Mouse (Mus musculus) liver, adult 2 months (tissue): ENCODE measurements at regions not wholly inside any gene's neighbourhood (a gene's known extent, or its start where the extent isn't known, plus 50 kb on each side); places are given as distances from the start of the nearest gene placed in this dataset.
"Not testable (repeated sequence)": the region's sequence is repeated elsewhere in the genome, so short reads cannot be mapped to it uniquely, and the experiment has no call there.

Experiments used
- DNase-seq: peaks from one replicate; pipeline ENCODE4 v3.0.0-alpha.2; 2011; ENCODE audit warnings: low read depth, low spot score; ENCODE audit errors: extremely low read depth
- H3K27ac ChIP-seq: fragments of 200-500 bp; replicated peaks from 2 replicates; pipeline ENCODE4 v1.5.1; 2012; ENCODE audit warnings: low read depth, mild to moderate bottlenecking, control low read depth, inconsistent platforms, low read length; ENCODE audit not compliant: insufficient read depth
- H3K27me3 ChIP-seq: fragments of 200-500 bp; 2 replicates; pipeline ENCODE4 v1.6.1; 2012; ENCODE audit warnings: mild to moderate bottlenecking, moderate library complexity, low read length, inconsistent platforms; ENCODE audit not compliant: control insufficient read depth, insufficient read depth
- H3K36me3 ChIP-seq: fragments of 200-500 bp; 2 replicates; pipeline ENCODE4 v1.6.1; 2012; ENCODE audit warnings: low read length, inconsistent platforms; ENCODE audit not compliant: control insufficient read depth, insufficient read depth
- H3K4me1 ChIP-seq: fragments of 200-500 bp; 2 replicates; pipeline ENCODE4 v1.6.1; 2011; ENCODE audit warnings: low read length; ENCODE audit not compliant: control insufficient read depth, insufficient read depth
- H3K4me3 ChIP-seq: fragments of 200-500 bp; 2 replicates; pipeline ENCODE4 v1.5.1; 2011; ENCODE audit warnings: low read depth, mild to moderate bottlenecking, control low read depth, low read length, moderate library complexity; ENCODE audit not compliant: insufficient read depth
- H3K79me2 ChIP-seq: fragments of 200-500 bp; 2 replicates; pipeline ENCODE4 v1.6.1; 2012; ENCODE audit warnings: inconsistent platforms, mild to moderate bottlenecking, low read length, moderate library complexity; ENCODE audit not compliant: control insufficient read depth, insufficient read depth
- H3K9ac ChIP-seq: fragments of 200-500 bp; 2 replicates; pipeline ENCODE4 v1.6.1; 2012; ENCODE audit warnings: low read depth, mild to moderate bottlenecking, control low read depth, inconsistent platforms, low read length
- CTCF ChIP-seq: fragments of 200-500 bp; IDR thresholded peaks from 2 replicates; pipeline ENCODE4 v1.5.1; 2011; ENCODE audit warnings: low read depth, low read length, control low read depth
- POLR2A ChIP-seq: fragments of 200-500 bp; IDR thresholded peaks from 2 replicates; pipeline ENCODE4 v1.6.1; 2011; ENCODE audit warnings: low read length, control low read depth; ENCODE audit not compliant: insufficient read depth; ENCODE audit errors: extremely low read depth
- WGBS: fragments of 180-500 bp; shearing (Covaris S2); methylation state at CpG from one replicate; pipeline ENCODE4 v1.1.7; 2018; 5-methylcytosine and 5-hydroxymethylcytosine counted together

DNA sequence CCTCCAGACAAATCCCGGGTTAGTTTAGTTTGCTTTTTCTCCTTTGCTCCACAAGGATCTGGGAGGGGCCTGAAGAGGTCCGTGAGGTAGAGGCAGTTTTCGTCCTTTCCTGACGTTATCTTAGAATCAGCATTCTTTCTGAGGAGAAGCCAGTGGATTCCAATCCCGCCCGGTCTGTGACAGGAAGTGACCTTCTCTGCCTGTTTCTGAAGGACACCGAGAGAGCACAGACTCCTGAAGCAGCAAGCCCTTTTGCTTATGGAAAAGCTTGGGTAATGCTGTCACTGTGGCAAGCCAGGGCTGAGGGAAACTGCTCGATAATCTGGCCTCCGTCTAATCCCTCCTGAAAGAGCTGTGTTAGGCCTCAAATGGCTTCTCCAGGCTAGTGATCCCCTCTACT lies 67.7 kb downstream of the Vcpkmt start:
- Histone ChIP-seq H3K4me1 (peaks cover 15% of the 10 kb centered on the region), H3K9ac (no peak overlapping the region), H3K36me3 (no peaks in the 10 kb centered on the region), H3K27ac (peak overlapping the region; percentile 52; the same call in 1 of the 2 replicates), H3K4me3 (no peak overlapping the region), H3K79me2 (no peaks in the 10 kb centered on the region), H3K27me3 (no peaks in the 10 kb centered on the region)
- DNase-seq, result no peak
- 79% methylated on average over 9 of the region's 9 CpGs for WGBS
- TF ChIP-seq POLR2A, result no peak

DNA sequence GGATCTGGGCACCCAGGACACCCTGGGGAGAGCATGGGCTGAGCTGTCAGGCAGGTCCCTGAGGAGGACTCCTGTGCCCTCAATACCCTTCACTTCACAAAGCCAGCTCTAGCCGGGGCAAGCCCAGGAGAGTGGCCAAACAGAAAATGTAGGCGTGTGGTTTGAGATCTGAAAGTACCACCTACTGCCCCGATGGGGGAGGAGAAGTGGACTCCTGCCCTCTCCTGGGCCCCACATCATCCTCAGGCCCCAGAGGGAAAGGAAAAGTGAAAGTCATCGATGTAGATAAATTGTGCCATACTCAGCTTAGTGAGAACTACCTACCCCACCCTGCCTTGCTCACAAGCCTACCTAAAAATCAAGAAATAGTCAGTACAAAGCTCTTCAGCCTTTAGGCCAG lies 69.7 kb downstream of the Vcpkmt start:
- H3K27ac ChIP-seq, result peak overlapping the region; percentile 13
- no peak overlapping the region for H3K9ac ChIP-seq
- H3K4me1 ChIP-seq, result peaks cover 15% of the 10 kb centered on the region
- TF ChIP-seq POLR2A (no peak), CTCF (0 out of 2 replicates have a peak, but pooled peaks have one; percentile 1)
- no peaks in the 10 kb centered on the region for H3K27me3 ChIP-seq
- H3K36me3 ChIP-seq, result no peaks in the 10 kb centered on the region
- WGBS, result 3% methylated on average over 4 of the region's 4 CpGs
- no peaks in the 10 kb centered on the region for H3K79me2 ChIP-seq
- H3K4me3 ChIP-seq, result no peak overlapping the region
- DNase-seq, result peak; percentile 69

DNA sequence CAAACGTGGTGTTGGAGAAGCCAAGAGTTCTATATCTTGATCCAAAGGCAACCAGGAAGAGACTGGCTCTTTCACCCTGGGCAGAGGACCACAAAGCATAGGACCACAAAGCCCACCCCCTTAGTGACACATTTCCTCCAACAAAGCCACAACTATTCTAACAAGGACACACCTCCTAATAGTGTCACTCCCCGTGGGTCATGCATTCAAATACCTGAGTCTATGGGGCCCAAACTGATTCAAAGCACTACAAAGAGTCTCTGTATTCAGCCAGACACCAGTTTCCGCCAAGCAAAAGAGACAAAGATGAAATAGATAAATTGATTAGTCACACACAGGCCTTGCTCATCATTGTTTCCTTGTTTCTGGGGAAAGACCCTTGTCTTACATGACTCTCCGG lies 72.1 kb downstream of the Vcpkmt start:
- no peak for DNase-seq
- H3K27me3 ChIP-seq, result no peaks in the 10 kb centered on the region
- H3K36me3 ChIP-seq, result no peaks in the 10 kb centered on the region
- H3K9ac ChIP-seq, result no peak overlapping the region
- TF ChIP-seq CTCF, result no peak
- no peak for TF ChIP-seq POLR2A
- H3K4me3 ChIP-seq, result no peak overlapping the region
- no peak overlapping the region for H3K27ac ChIP-seq
- 84% methylated on average over 4 of the region's 4 CpGs for WGBS
- peaks cover 5% of the 10 kb centered on the region; the same call in 1 of the 2 replicates for H3K4me1 ChIP-seq
- H3K79me2 ChIP-seq, result no peaks in the 10 kb centered on the region

DNA sequence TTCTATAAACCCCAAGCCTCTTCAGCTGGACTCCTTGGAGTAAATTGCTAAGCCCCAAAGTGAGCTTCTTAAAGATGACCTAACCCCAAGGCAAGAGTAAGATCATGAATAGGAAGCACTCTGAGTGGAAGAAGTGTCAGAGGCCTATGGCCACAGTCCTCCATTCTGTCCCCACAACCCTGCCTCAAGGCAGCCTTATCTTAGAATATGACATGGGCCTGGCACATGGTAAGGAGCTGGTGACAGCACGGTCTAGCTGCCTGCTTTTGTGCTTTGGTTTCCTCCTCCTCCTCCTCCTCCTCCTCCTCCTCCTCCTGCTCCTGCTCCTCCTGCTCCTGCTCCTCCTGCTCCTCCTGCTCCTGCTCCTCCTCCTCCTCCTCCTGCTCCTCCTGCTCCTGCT lies 73.6 kb downstream of the Vcpkmt start:
- not testable (repeated sequence) for H3K4me1 ChIP-seq, H3K27ac ChIP-seq, H3K79me2 ChIP-seq, H3K4me3 ChIP-seq, H3K27me3 ChIP-seq, H3K9ac ChIP-seq, DNase-seq, H3K36me3 ChIP-seq
- 83% methylated on average over 1 of the region's 1 CpGs for WGBS

DNA sequence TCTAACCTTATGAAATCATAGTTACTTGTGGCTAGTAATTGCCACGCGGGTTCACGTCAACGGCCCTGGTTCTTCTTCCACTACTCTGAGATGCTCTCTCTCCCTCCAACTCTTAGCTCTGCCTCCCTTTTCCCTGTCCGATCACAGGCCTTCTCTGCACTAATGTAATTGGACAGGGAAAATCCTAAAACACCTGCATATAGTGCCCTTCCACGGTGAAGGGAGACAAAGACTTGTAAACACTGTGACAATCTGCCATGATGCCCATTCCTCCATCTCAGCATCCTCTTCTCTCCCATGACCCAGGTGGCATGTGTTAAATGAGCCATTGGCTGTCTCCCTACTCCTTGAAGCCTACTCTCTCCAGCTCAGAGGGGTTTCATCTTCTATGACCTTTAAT lies 74.9 kb downstream of the Vcpkmt start:
- Histone ChIP-seq H3K4me3 (no peak overlapping the region), H3K79me2 (no peaks in the 10 kb centered on the region), H3K4me1 (0 out of 2 replicates have a peak, but pooled peaks cover under 1% of the 10 kb centered on the region), H3K9ac (no peak overlapping the region), H3K27ac (no peak overlapping the region), H3K27me3 (no peaks in the 10 kb centered on the region), H3K36me3 (no peaks in the 10 kb centered on the region)
- WGBS, result 93% methylated on average over 6 of the region's 6 CpGs
- DNase-seq, result no peak
- TF ChIP-seq POLR2A, result no peak

DNA sequence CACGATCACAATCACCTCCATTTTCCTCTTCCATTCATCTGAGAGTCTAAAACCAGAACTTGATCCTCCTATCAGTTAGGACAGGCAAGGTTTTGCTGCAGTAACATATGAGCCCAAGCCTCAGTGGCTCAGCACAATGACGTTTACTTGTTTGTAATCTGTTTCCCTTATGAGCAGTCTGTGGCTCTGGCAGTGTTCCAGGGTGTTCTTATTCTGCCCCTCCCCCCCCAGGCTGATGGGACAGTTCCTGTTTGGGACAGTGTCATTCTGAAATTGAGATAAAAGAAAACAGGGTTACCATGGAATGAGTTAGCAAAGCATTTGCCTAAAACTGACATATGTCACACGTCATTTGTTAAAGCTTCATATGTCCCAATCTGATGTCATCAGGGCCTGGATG lies 75.5 kb downstream of the Vcpkmt start:
- H3K79me2 ChIP-seq, result no peaks in the 10 kb centered on the region
- no peaks in the 10 kb centered on the region for H3K27me3 ChIP-seq
- no peaks in the 10 kb centered on the region for H3K36me3 ChIP-seq
- no peak overlapping the region for H3K9ac ChIP-seq
- 68% methylated on average over 3 of the region's 3 CpGs for WGBS
- H3K4me1 ChIP-seq, result peaks cover 2% of the 10 kb centered on the region; the same call in 1 of the 2 replicates
- no peak overlapping the region for H3K27ac ChIP-seq
- no peak for DNase-seq
- no peak for TF ChIP-seq CTCF
- no peak for TF ChIP-seq POLR2A
- no peak overlapping the region for H3K4me3 ChIP-seq
